Comparison of ENCODE assay signal across 11 mouse cellular contexts in genomic region chr8:121371911-121372638, GRCm38 (mm10).
DNase-seq lines count a peak whose midpoint lies in the region.
"Had no signal": no experiment of that assay in that cellular context is flagged by ENCODE, and none has a peak within 500 bp of the region (broad histone marks: within the 10 kb centered on the region; RNA-seq: fewer than 3 reads in every experiment).

No protein-coding gene starts in this region.

- DNase-seq in kidney, postnatal 25 days = peak; percentile 27 to 59
- no peak for DNase-seq in kidney, postnatal 4 days
- DNase-seq in layer of hippocampus, adult 18-20 months (ENCODE audit: low spot score in 2 of 2) = peak; percentile 71 to 80
- peak; percentile 49 to 55 for DNase-seq in left cerebral cortex, postnatal 10 days (ENCODE audit: extremely low spot score in 1 of 2, low spot score in 2 of 2)
- DNase-seq in right cerebral cortex, postnatal 25 days = peak; percentile 78
- no peak for DNase-seq in spleen, postnatal 10 days (ENCODE audit: low spot score in 2 of 2)
- DNase-seq in adrenal gland, postnatal 25 days = no peak
- DNase-seq: cerebellum, adult 11-12 months; heart, adult 2 months; kidney, adult 9 months; liver, embryonic 13.5 days had no signal

- intact Hi-C loops in left cerebral cortex, postnatal 10 days (cut with DNase I) = no loop called here

Comparison
In these comparisons a context has a peak if more than half of its experiments do, and no peak if none do; other contexts are left out.
1. DNase-seq: peak in kidney, postnatal 25 days (2 of 2), layer of hippocampus, adult 18-20 months (2 of 2), left cerebral cortex, postnatal 10 days (2 of 2) and right cerebral cortex, postnatal 25 days (single experiment); none in kidney, postnatal 4 days (0 of 2), spleen, postnatal 10 days (0 of 2) and adrenal gland, postnatal 25 days (single experiment).